Mouse (Mus musculus) yolk sac, embryonic 10.5 days (tissue): Measurements from ENCODE around the gene Zbtb16.

Experiments used
- DNase-seq: peaks from one replicate; pipeline ENCODE4 v3.0.0-alpha.2; 2017; ENCODE audit warnings: low spot score

The Zbtb16 gene

DNA sequence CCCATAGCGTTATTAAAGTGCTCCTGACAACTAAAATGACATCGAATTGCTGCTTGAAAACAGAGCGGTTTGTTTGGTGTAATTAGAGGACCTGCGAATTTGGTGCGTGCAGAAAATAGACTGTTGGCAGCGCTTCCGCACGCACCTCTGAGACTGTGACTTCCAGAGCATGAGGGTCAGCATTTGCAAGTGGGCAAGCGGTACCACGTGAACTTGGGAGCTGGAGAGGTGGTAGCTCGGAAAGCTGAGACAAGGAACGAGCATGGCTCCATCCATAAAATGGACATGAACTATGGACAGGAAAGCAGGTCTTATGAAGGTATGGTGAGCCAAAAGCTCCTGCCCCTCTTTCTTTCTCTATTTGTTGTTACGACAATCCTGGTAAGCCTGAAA, 107.3 kb downstream of the Zbtb16 start:
- DNase-seq = no peak

DNA sequence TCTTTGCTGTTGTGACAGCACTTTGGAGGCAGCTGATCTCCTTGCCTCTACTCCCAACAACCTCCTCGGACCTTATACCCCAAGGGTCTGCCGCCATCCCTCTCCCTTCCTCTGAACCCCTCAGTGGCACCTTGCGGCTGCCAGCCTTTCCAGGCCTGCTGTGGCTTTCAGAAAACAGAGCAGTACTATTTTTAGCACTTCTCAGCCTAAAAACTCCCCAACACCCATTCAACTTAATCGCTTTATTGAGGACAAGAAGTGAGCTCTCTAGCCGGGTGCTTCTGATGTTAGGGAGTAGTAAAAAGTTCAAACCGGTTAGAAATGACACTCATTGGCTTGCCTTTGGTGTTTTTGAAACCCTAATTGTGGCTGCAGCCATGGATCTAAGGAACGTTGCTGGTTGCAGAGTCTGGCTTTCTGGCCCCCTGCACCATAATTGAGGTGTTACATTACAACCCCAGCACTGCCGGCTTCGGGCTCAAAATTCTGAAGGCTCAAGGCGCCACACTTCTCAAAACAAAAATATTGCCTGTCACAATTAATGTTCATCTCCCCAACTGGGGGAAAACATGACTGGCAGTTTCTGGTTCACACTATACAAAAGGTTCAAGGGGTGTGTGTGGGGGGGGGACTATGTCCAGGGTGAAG, 107.8 kb downstream of the Zbtb16 start:
- no peak for DNase-seq

DNA sequence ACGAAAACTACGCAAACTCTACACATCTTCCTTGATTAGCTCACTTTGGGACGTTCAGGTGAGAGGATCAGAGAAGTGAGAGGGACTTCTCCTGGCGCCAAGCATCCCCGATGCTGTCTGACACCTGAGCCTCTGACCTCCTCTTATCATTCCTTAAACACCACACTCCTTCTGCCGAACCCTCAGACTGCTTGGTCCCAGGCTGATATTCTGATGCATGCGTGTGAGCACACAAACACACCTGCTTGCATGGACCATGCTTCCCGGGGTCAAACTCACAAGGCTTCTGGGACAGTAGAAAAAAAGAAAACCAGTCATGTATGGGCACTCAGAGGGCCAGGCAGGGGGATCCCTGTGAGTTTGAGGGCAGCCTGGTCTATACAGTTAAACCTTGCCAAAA, 109.7 kb downstream of the Zbtb16 start:
- DNase-seq = no peak

DNA sequence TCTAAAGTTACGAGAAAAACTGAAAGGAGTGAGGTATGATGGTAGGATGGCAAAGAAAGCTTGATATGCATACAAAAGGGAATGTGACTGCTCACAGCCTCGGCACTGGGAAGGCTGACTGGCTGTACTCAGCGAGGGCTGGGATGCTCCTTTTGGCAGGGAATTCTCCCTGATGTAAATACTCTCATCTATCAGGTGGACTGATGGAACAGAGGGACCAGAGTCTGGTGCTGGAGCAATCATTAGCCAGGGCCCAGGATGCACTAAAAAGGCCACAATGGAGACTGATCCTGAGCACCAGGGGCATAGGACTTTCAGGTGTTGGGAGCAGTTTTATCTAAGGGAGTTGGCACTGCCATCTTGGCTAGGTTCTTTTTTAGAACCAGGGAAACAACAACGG, 110.1 kb downstream of the Zbtb16 start:
- DNase-seq = no peak

DNA sequence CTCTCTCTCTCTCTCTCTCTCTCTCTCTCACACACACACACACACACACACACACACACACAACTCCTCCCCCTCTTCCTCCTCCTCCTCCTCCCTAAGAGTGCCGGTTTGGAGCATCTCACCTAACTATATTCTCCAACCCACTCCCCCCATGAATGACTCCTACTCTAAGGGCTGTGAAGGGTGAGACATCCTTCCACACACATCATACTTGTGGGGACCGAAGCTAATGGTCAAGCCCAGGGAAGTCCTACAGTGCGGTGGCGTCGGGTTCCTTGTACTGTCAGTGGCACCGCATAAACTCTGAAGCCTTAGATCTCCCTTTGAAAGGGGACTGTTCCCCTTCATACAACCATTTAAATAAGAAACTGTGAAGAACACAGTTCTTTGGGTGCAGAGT, 110.9 kb downstream of the Zbtb16 start:
- no peak for DNase-seq

DNA sequence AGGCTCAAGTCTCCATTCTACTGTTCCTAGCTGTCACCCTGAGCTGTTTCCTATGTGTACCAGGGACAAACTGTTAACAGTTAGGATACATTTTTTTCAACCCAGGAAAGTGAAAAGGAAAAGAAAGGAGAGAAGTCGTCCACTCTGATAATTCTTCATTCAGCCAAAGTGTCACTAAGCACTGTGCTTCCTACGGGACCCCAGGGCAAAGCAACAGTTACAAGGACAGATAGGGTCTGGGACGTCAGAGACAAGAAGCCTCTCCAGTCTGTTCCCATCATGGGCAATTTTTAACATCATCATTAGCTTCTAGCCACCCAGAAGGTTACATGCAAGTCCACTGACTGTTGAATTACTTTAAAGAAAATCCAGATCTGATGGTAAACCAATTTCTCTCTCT, 111.3 kb downstream of the Zbtb16 start:
- DNase-seq = no peak

DNA sequence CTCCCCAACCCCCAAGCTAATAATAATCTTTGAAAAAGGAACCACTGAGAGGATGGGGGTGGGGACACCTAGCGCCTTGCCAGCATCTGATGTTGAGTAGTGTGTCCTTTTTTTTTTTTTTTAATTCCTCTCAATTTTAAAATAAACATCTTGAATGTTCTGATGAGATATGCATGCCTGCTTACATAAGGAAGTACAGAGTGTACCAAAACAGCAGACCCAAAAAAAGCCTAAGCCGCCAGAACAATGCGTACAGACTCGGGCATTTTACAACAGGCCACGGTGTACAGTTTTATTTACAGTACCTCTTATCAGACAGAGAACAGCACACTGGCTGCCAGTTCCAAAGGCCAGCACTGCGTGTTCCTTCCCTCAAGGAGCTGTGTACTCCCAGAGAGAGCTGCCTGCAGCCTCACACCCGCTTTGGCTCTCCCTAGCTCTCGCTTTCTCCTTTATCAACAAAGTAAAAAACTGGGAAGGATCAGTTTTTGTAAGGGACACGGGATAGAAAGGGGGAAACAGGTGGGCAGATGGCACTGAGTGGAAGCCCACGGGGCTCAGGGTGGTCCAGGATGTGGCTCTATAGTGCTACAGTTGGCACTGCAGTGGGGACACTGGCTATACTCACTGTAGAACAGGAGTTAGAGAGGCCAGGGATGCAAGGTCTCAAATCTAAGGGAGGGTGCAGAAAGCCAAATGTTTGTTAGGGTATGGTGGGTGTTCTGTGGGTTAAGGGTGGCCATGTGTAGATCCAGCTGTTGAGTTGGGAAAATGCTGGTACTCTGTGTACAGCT, 112.3 kb downstream of the Zbtb16 start:
- no peak for DNase-seq

DNA sequence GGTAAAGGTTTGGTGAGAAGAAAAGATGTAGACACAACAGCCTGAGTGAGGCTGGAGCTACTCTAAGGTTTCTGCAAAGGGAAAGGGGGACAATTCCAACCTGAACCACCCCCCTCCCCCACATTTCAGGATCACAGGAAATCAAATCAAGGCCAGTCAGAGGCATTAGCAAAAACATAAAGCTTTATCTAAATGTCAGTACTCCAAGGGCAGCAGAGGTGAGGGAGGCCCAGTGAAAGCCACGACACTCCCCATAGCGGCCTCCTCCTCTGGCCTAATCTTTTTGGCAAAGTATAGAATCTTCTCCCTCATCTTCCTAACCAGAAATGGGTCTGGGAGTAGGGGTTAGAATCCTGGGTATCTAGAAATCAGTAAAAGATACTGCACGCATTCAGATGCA, 113.0 kb downstream of the Zbtb16 start:
- no peak for DNase-seq

DNA sequence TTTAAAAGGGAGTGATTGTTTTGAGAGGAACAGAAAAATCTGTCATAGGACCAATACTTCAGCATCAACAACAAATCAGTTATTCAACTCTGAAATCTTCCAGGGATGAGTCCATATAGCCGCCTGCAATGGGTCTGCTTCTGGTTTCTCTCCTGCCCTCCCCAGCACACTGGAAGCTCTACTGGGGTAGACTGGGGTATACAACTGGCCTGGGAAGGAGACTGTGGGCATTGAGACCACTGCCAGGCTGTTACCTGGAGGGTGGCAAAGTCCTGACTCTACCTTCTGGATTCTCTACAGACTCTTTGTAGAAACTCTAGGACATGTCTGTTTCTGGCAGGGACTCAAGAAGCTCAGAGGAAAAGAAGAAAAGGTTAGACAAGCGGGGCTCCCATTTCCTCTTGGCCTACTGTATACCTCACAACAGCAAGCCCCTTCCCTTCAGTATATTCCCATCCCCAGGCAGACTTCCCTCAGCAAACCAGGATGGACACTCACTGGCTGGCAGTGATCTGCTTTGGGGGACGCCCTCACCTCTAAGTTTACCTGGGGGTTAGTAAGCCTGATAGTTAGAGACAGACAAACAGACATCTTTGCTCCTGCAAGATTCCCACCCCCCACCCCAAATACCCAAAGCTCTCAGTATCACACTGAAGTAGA, 113.6 kb downstream of the Zbtb16 start:
- DNase-seq = no peak

DNA sequence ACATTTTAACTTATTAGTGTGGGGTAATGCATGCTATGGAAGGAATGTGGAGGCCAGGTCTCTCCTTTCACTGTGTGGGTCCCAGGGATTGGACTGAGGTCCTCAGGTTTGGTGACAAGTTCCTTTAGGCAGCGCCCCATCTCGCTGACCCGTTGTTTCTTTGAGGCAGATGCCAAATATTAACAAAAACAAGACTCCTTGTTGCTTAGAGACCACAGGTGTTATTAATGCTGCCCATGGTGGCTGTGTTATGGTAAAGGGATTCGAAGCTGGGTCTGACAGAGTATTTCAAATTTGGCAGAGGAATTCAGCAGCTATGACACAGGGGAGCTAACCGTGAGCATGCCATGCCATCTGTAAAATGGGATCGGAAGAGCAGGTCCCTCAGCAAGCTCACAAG, 114.4 kb downstream of the Zbtb16 start:
- DNase-seq = no peak

DNA sequence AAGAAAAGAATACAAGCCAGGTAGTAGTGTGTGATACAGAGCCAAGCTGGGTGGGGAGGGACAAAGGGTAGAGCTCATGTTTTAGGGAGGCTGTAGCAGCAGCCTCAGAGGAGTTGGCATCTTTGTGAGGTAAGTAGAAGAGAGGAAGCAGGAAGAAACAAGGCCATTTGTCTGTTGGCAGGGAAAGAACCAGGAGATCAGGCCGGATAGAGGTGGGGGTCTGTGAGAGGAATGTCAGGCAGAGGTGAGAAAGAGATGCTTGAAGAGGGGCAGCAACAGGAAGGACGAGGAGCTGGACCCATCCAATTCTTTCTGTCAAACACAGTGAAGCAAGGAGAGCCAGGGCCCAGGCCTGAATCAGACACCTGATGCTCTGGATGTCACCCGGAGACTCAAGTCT, 114.8 kb downstream of the Zbtb16 start:
- no peak for DNase-seq

DNA sequence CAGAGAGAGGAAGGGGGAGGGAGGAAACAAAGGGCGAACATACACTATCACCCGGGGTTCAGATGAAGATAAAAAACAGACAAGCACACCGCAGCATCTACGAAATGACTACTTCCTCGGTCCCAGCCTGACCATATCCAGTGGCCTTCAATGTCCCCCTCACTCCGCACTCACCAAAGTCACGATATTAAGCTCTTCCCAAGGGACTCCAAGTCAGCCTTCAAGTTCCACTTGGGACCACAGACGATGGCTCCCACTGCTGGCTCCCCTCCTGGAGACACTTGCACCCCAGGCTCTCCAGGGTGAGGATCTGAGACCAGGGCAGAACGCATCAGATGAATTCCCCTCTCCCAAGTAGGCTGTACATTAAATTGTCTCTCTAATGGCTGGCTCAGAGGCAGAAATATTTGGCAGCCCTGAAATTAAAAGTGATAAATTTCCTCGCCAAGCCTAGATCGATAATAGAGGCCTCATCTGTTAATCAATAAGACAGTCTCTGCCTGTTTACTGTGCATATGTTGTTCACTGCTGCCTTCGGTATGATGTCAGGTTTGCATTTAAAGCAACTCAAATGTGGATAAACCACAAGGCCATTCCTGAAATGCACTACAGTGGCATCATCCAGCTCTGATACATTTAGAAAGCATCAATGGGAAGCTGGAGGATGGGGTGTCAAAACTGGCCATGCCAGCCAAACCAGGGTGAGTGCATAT, 115.6 kb downstream of the Zbtb16 start:
- no peak for DNase-seq

DNA sequence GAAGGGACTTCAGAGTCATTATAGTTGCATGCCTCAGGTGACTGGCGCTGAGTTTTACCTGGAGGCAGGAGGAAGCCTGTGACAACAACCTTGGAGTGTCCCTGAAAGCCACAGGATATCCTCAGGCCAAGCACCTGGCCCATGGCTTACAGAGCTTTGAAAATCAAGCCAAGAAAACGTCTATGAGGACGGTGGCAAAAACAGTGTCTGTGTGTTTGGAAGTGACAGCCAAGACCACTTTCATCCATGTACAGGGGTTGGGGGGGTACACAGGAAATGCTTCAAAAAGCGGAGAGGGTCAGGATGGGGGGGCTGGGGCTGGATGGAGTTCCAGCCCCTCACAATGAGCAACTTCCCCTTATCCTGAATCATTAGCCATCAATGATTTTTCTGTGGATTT, 116.4 kb downstream of the Zbtb16 start:
- no peak for DNase-seq

DNA sequence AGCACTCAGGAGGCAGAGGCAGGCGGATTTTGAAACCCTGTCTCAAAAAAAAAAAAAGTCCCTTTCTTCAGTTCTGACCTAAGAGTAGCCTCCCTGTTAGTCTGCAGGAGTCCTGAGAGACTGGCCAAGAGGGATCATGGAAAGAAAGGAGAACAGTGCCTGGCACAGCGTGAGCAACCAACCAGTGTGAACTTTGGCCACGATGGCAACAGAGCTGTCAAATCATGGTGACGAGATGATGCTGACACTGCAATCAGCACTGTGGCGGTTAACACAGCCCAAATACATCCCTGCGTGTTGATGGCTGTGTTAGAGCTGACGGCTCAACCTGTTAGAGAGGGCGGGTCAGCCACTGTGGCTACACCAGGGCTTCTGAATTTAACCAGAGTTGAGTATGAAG, 119.5 kb downstream of the Zbtb16 start:
- no peak for DNase-seq

DNA sequence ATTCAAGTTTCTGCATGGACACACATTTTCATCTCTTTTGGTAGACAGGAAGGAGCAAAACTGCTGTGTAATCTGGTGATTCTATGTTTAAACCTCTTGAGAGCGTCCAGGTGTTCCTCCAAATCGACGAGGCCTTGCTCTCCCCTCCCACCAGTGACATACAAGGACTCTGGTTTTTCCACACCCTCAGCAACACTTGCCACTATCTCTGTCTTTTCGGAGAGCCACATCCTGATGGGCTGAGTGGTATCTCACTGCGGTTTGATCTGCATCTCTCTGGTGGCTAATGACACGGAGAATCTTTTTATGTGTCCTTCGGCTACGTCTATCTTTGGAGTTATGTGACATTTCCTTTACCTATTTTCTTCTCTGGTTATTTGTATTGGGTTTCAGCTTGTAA, 121.0 kb downstream of the Zbtb16 start:
- no peak for DNase-seq

DNA sequence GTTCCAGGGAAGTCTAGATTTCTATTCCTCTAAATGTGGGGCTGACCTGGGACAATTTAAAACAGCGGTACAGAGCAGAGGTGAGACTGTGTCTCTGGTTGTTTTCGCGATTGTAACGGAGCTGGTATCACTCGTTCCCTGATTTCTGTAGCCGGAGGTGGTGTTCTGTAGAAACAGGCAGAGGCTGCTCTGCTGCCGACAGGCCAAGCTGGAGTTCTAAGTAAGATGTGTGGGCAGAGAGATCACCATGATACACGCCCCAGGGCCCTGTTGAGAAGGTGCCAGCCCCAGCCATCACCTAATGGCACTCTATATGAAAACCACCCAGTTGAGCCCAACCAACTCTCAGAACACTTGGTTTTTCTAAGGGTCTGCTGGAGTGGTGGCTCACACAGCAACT, 122.2 kb downstream of the Zbtb16 start:
- no peak for DNase-seq

DNA sequence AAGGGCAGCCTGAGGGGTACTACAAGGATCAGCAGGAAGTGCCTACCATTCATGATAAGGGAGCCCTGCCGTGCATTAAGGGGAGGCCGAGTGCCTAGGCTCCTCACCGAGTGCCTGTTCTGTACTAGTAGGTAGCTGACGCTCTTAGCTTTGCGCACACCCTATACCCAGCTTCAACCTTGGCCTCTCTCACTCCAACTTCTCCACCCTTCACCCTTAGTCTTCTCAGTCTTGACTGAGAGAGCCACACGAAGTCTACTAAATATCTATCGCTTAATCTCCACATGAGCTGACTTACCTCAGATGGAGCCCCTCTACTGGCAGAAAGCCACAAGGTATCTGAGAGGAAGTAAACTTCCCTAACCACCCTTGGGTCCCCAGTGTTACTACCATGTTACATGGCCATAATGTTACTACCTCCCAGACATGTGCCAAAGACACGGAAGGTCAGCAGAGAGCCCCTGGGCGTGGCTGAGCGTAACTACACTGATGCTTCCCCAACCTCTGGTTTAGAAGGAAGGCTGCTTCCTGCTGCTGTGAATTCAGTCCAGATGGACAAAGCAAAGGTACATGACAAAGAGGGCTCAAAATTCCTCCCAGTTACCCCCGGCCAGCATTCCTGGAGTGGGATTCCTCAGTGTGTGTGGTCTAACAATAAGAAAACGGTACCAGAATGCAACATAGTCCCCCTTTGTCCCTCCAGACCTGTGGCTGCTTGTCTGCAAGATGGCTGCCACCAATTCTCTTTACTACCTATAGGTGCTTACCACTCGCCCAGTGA, 122.8 kb downstream of the Zbtb16 start:
- no peak for DNase-seq

DNA sequence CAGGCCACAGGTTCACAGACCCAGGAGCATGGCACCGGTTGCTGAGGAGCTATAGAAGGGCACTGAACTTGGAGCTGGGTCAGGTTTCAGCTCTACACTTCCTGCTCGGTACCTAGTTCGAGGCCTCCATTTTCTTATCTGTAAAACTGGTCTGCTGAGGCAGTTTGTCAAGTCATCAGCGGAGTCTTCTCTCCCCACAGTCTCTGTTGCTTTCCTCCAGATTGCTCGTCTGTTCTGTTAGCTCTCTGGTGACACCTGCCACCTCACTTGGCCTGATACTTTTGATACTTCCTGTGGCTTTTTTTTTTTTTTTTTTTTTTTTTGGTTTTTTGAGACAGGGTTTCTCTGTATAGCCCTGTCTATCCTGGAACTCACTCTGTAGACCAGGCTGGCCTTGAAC, 124.2 kb downstream of the Zbtb16 start:
- DNase-seq = no peak

DNA sequence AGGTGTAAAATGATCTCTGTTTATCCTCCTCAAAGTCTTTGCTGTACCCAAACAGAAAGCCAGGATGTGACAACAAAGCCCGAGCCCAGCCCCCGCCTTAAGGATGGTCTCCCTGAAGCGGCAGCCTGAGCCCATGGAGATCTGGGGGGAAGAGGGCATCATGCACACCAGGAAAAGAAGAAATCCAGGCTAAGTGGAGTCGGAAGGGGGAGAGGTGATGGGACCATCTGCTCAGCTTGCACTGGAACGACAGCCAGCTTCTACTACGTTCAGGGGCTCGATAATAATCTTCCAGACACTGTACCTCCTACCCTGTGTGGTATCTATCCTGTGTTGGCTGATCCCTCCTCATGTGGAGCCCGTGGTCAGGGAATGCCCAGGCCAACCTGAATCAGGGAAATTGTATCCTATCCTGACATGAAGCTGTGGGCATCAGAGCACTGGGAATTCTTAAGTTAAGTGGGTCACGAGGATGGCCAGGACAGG, 124.7 kb downstream of the Zbtb16 start:
- no peak for DNase-seq

DNA sequence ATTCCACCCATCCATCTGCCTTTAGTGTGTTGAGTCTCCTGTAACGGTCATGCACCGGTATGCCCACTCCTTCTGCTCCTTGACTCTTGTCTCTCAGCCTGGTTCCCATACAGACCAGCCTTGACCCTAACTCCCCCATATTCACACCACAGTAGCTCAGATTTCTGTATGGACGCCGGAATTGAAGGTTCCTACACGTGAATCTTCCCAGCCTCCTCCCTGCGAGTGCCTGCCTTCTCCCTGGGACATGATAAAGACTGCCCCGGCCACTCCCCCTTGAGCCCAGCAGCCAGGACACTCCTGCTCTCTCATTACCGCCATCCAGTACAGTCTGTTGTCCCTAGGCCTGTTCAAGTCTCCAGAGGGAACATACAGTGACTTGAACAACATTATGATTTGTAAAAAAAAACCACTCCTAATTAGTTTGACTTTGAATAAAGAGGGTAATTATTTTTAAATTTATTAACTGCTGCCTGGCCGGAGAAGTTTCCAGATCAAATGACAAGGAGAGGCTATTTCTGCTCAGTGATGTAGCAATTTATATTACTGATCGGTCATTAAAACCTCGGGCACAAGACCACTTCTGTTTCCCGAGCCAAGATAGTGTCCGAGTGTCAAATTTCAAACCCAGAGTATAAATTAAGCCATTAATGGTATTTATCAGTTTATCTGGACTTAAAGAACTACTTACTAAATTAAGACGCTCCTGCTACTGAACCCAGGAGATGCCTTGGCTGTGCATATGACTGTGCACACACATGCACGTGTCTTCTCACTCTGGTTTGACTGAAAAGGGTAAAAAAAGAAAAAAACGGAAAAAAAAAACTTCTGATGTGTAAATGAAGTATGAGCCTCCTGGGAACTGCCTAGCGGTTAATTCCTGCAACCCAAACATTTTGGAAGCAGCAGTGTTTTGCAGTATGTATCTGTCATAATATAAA, 125.4 kb downstream of the Zbtb16 start:
- no peak for DNase-seq

DNA sequence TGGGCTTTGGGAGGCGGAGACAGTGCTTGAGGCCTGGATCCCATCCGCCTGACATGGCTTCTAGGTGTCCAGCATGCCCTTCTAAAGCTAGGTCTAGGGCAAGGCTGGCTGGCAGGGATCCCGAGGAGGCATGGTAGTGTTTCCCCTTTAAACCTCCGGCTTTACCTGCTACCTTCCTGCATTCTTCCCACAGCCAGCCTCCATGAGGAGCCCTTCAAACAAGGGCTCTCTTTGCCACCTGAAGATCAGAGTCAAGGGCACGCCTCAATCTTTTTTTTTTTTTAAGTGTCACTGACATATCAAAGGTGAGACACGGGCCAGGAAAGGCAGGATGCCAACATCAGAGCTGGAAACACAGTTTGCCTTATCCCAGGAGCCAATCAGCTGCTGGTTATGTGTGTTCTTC, 128.2 kb downstream of the Zbtb16 start:
- no peak for DNase-seq
